Mouse (Mus musculus) heart, adult 2 months (tissue): ENCODE data around the gene Olfr1270.
"Not testable (repeated sequence)": the region's sequence is repeated elsewhere in the genome, so short reads cannot be mapped to it uniquely, and the experiment has no call there.

Experiments
- CTCF ChIP-seq: fragments of 200-600 bp; IDR thresholded peaks from 2 replicates; pipeline ENCODE4 v1.8.1; 2022; ENCODE audit warnings: antibody characterized with exemption, mild to moderate bottlenecking, moderate library complexity
- EP300 ChIP-seq: fragments of 200-500 bp; IDR thresholded peaks from 2 replicates; pipeline ENCODE4 v1.6.1; 2011; ENCODE audit warnings: low read depth, low read length, control low read depth; ENCODE audit not compliant: insufficient read depth

- not testable (repeated sequence) for TF ChIP-seq CTCF, EP300
These were observed 42.4 kb upstream of the Olfr1270 start for GRCm38 (mm10) chr2:90195285-90195684.
